Mouse (Mus musculus) ES-E14 (cell line): ENCODE results near the gene Slc9a9.

ENCODE experiments used
- CHD2 ChIP-seq: IDR thresholded peaks from 2 replicates; pipeline ENCODE4 v1.6.1; 2014; ENCODE audit warnings: mild to moderate bottlenecking, low read depth, low read length, inconsistent platforms
- HCFC1 ChIP-seq: IDR thresholded peaks from 2 replicates; pipeline ENCODE4 v1.6.1; 2012; ENCODE audit warnings: low read length, inconsistent platforms, borderline replicate concordance; ENCODE audit not compliant: insufficient read depth
- MAFK ChIP-seq: IDR thresholded peaks from 2 replicates; pipeline ENCODE4 v1.6.1; 2014; ENCODE audit warnings: mild to moderate bottlenecking, low read depth, low read length, inconsistent platforms; ENCODE audit not compliant: insufficient read depth
- ZC3H11A ChIP-seq: IDR thresholded peaks from 2 replicates; pipeline ENCODE4 v1.6.1; 2012; ENCODE audit warnings: low read depth, mild to moderate bottlenecking, inconsistent platforms, low read length, borderline replicate concordance

DNA sequence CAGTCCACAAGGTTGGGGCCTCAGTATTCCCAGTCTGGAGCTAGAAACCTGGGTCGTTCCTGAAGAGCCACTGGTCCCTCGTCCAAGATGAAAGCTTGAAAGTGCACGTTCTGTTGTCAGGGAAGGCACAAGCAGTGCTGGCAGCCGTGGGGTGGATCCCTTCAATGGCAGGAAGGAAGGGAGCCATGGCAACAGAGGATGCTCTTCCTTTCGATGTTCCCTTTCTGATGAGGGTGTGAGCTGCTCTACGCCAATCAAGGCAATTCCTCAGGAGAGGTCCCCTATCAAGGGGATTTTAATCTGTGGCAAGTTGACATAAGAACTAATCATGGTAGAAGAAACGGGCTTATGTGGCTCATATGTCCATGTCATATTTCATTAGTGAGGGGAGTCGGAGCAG, 135.8 kb downstream of the Slc9a9 start:
- TF ChIP-seq ZC3H11A, result no peak
- no peak for TF ChIP-seq MAFK
- no peak for TF ChIP-seq HCFC1
- TF ChIP-seq CHD2, result no peak
